Mouse (Mus musculus): Measurements from ENCODE around the gene Obox6.

The Obox6 gene

DNA sequence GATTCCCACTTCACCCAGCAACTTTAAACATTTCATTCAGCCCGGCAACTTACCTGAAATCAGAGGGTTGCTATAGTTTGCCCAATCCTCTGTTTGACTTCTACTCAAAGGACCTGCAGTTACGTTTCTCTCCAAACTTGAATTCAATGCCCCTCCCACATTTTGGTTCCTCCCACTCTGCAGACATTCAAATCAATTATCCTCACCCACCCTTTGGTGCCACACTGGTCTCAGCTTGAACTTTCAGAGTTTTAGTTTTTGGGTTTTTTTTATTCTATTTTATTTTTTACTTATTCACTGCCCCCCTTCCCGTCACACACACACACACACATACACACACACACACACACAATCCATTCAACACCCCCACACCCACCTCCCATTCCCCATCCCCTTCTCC, at the start of gene Obox6:
Obox6 (minus strand) TSS at position 101 of the 400 bp plus-strand sequence.
- DNase-seq: no peak

- no peak for DNase-seq
Measured at GRCm38 (mm10) chr7:15884127-15884526, 44.6 kb upstream of the Obox6 start.

- no peak for DNase-seq
Measured at GRCm38 (mm10) chr7:15882317-15882716, 42.8 kb upstream of the Obox6 start, which contains the start of gene Crxos. TSS of gene Crxos (plus strand) at chr7:15882617.

- no peak for DNase-seq
Measured at GRCm38 (mm10) chr7:15881831-15882230, 42.4 kb upstream of the Obox6 start.

GRCm38 (mm10) chr7:15881388-15881787, 41.9 kb upstream of the Obox6 start:
- DNase-seq: no peak

GRCm38 (mm10) chr7:15879756-15880155, 40.3 kb upstream of the Obox6 start, which contains the start of gene Crx:
TSS of gene Crx (minus strand) at chr7:15879968.
- DNase-seq: no peak

DNA sequence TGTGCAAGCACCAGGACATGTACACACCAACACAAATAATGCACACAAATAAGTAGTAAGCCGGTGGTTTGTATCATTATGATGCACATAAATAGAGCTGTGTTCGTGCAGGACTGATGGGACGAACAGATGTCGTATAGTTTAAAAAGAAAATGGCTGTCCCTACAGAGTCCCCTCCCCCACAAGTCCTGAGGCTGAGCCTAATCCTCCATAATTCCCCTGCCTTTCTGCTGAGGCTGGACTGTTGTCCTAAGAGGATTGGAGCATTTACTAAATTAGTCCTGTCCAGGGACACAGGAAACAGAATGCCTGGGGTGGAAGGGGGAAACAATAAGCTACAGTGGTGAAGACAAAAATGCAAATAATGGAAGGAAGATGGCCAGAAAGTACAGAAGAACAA, 24.6 kb upstream of the Obox6 start:
- DNase-seq: no peak

DNA sequence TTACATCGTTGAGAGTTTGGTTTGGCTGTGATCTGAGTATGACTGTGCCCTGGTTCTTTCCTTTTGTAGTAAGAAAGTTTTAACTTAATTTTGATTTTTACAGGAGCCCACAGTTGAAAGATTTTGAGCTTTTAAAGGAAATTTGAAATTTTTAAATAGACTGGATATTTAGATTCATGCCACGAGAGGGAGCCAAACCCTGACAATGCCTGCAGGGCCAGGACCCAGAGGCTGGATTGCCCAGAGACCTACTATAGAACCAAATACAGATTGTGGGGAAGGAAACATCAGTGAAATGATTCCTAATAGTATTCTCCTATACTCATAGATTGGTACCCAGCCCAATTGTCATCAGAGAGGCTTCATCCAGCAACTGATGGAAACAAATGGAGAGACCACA, 20.2 kb upstream of the Obox6 start:
- DNase-seq: no peak
